In the genomic region with DNA sequence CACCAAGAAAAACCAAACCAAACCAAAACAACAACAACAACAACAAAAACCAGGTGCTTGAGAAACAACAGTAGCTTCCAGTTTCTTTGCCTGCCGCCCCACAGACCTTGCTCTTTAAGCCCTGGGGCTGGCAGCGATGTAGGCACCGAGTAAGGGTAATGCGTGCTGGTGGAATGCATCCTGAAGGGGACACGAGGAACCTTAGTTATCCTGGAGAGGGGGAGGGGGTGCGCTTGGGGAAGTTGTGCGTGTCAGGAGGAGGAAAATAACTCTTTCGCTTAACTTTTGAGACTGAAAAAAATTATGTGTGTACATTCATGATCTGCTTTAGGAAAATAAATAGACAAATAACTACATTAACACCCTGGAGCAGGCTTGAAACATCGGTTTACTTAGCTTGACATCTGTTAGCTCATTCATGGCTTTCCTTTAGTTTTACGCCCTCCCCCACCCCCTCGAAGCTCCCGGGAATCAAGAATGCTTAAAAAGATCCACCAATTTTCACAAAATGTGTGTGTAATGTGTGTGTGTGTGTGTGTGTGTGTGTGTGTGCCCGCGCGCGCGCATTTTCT, we compare ENCODE assay signal across 9 mouse cellular contexts. TPM values are rescaled to one million over a fixed set of nuclear protein-coding genes. Genes with fewer than 3 reads are reported as not detected.
DNase-seq lines count a peak whose midpoint lies in the region; ATAC-seq and TF ChIP-seq lines count a peak whose summit lies in the region.
"Had no signal": no experiment of that assay in that cellular context is flagged by ENCODE, and none has a peak within 500 bp of the region (broad histone marks: within the 10 kb centered on the region; RNA-seq: fewer than 3 reads in every experiment).

No protein-coding gene starts in this region.

- WGBS in forebrain, embryonic 10.5 days: 2% methylated on average over 17 of the region's 17 CpGs
- 7% methylated on average over 17 of the region's 17 CpGs for WGBS in kidney, postnatal 0 days
- 3% methylated on average over 17 of the region's 17 CpGs for WGBS in midbrain, postnatal 0 days

- H3K27me3 ChIP-seq in forebrain, embryonic 10.5 days (ENCODE audit: poor library complexity, severe bottlenecking): peaks cover 73% of the 10 kb centered on the region
- H3K27me3 ChIP-seq in kidney, postnatal 0 days (ENCODE audit: insufficient read depth, low read length): 0 out of 2 replicates have a peak, but pooled peaks cover 7% of the 10 kb centered on the region
- H3K27me3 ChIP-seq in midbrain, postnatal 0 days (ENCODE audit: insufficient read depth, low read length): peaks cover 31% of the 10 kb centered on the region

- H3K27ac ChIP-seq in gastrocnemius, adult 2 months: no peak overlapping the region
- H3K27ac ChIP-seq in forebrain, embryonic 10.5 days: no peak overlapping the region
- H3K27ac ChIP-seq in kidney, postnatal 0 days: no peak overlapping the region
- H3K27ac ChIP-seq in midbrain, postnatal 0 days (ENCODE audit: low read depth, low read length): no peak overlapping the region
- H3K27ac ChIP-seq: macrophage had no signal

- H3K9me3 ChIP-seq in forebrain, embryonic 10.5 days: no peaks in the 10 kb centered on the region
- no peaks in the 10 kb centered on the region for H3K9me3 ChIP-seq in kidney, postnatal 0 days (replicated peaks; ENCODE audit: low read length)
- H3K9me3 ChIP-seq in midbrain, postnatal 0 days (ENCODE audit: low read length): no peaks in the 10 kb centered on the region

- no peak for TF ChIP-seq CTCF in gastrocnemius, adult 2 months (IDR thresholded peaks at IDR 0.05)
- TF ChIP-seq CTCF in kidney, postnatal 0 days (IDR thresholded peaks at IDR 0.05; ENCODE audit: low read depth): no peak
- no peak for TF ChIP-seq CTCF in midbrain, postnatal 0 days (IDR thresholded peaks at IDR 0.05)

- H3K36me3 ChIP-seq in forebrain, embryonic 10.5 days (replicated peaks): no peaks in the 10 kb centered on the region
- no peaks in the 10 kb centered on the region for H3K36me3 ChIP-seq in kidney, postnatal 0 days (ENCODE audit: insufficient read depth, low read length)
- no peaks in the 10 kb centered on the region for H3K36me3 ChIP-seq in midbrain, postnatal 0 days (ENCODE audit: insufficient read depth, low read length)

- H3K4me2 ChIP-seq in kidney, postnatal 0 days (ENCODE audit: low read length): peak overlapping the region; percentile 100
- H3K4me2 ChIP-seq in midbrain, postnatal 0 days (ENCODE audit: low read depth, low read length, poor library complexity, severe bottlenecking): peak overlapping the region; percentile 100

- DNase-seq in gastrocnemius, adult 2 months: no peak
- DNase-seq in gastrocnemius, adult 8-10 months (ENCODE audit: low spot score in 2 of 2): no peak
- peak; percentile 28 for DNase-seq in forebrain, embryonic 10.5 days (ENCODE audit: extremely low spot score, low spot score)
- DNase-seq in kidney, postnatal 0 days (ENCODE audit: low spot score): peak; percentile 15
- DNase-seq in midbrain, postnatal 0 days (ENCODE audit: low spot score): no peak
- no peak for DNase-seq in gastrocnemius, adult 18-20 months (ENCODE audit: low spot score)
- DNase-seq in adrenal gland, postnatal 4 days (ENCODE audit: low spot score in 2 of 2): no peak

- H3K4me3 ChIP-seq in gastrocnemius, adult 2 months: peak overlapping the region; percentile 83
- H3K4me3 ChIP-seq in forebrain, embryonic 10.5 days: peak overlapping the region; percentile 75
- H3K4me3 ChIP-seq in kidney, postnatal 0 days (replicated peaks; ENCODE audit: low read depth, low read length): peak overlapping the region; percentile 75
- peak overlapping the region; percentile 64 for H3K4me3 ChIP-seq in midbrain, postnatal 0 days (ENCODE audit: low read depth, low read length)

- peaks cover 26% of the 10 kb centered on the region for H3K4me1 ChIP-seq in forebrain, embryonic 10.5 days
- H3K4me1 ChIP-seq in kidney, postnatal 0 days (replicated peaks; ENCODE audit: insufficient read depth, low read length): no peaks in the 10 kb centered on the region
- H3K4me1 ChIP-seq in midbrain, postnatal 0 days (ENCODE audit: insufficient read depth, low read length): peaks cover 16% of the 10 kb centered on the region

- H3K9ac ChIP-seq in kidney, postnatal 0 days (ENCODE audit: low read depth, low read length): peak overlapping the region; percentile 71
- H3K9ac ChIP-seq in midbrain, postnatal 0 days (replicated peaks; ENCODE audit: low read length, poor library complexity, severe bottlenecking): no peak overlapping the region

- intact Hi-C loops in gastrocnemius, adult 2 months (cut with DNase I): no loop called here

- ATAC-seq in kidney, postnatal 0 days (replicated peaks; ENCODE audit: low FRiP score, low read depth): no peak
- ATAC-seq in midbrain, postnatal 0 days (ENCODE audit: low FRiP score): no peak
- no peak for ATAC-seq in erythroblast, adult 5-6 weeks (replicated peaks; ENCODE audit: low FRiP score, poor library complexity, severe bottlenecking)

RNA-seq across cellular contexts. Expression of gene Ank3, which starts 1.3 kb away (rescaled TPM):
- 100 to 1,000 TPM in 1 of 2 experiments, 10 to 100 TPM in 1; 97.9 to 110 TPM for total RNA-seq in gastrocnemius, adult 2 months (2021)
- 100 to 1,000 TPM in 1 of 4 experiments, 10 to 100 TPM in 3; 81.4 to 115 (median 89.6) TPM for total RNA-seq in gastrocnemius, adult 8-10 months (2022)
- 18.5 and 24.8 TPM in 2 replicates for polyA plus RNA-seq in forebrain, embryonic 10.5 days (2016; fragmentation: Nextera tagmentation; extraction: Ambion mirVana)
- 48.8 and 52.4 TPM in 2 replicates for polyA plus RNA-seq in kidney, postnatal 0 days (2015; fragmentation: Nextera tagmentation; extraction: Ambion mirVana)
- 253 and 328 TPM in 2 replicates for total RNA-seq in midbrain, postnatal 0 days (2014; rRNA removed)
- 48.7 and 66.6 TPM in 2 replicates for polyA plus RNA-seq in midbrain, postnatal 0 days (2015; fragmentation: Nextera tagmentation; extraction: Ambion mirVana)
- total RNA-seq in gastrocnemius, adult 18-20 months (2021): 10 to 100 TPM; 78.0 to 88.7 TPM
- total RNA-seq in erythroblast, adult 5-6 weeks (2015; ENCODE audit: low replicate concordance): 0.77 TPM in 1 of 2 replicates, not detected in the other
- not detected in 2 replicates for total RNA-seq in erythroblast, adult 5-6 weeks (2017; ENCODE audit: low replicate concordance)
- total RNA-seq in adrenal gland, postnatal 4 days (2021): 10 to 100 TPM; 37.4 to 54.2 TPM
- polyA plus RNA-seq: macrophage had no signal

RNA-seq across cellular contexts. Expression of gene Cdk1, which starts 47.2 kb away (rescaled TPM):
- not detected for total RNA-seq in gastrocnemius, adult 2 months (2021)
- total RNA-seq in gastrocnemius, adult 8-10 months (2022): not detected
- 542 and 548 TPM in 2 replicates for polyA plus RNA-seq in forebrain, embryonic 10.5 days (2016; fragmentation: Nextera tagmentation; extraction: Ambion mirVana)
- polyA plus RNA-seq in kidney, postnatal 0 days (2015; fragmentation: Nextera tagmentation; extraction: Ambion mirVana): 230 and 245 TPM in 2 replicates
- 19.4 and 38.1 TPM in 2 replicates for total RNA-seq in midbrain, postnatal 0 days (2014; rRNA removed)
- polyA plus RNA-seq in midbrain, postnatal 0 days (2015; fragmentation: Nextera tagmentation; extraction: Ambion mirVana): 23.7 and 25.5 TPM in 2 replicates
- total RNA-seq in gastrocnemius, adult 18-20 months (2021): not detected
- total RNA-seq in erythroblast, adult 5-6 weeks (2015; ENCODE audit: low replicate concordance): 21.1 and 35.5 TPM in 2 replicates
- 82.0 and 106 TPM in 2 replicates for total RNA-seq in erythroblast, adult 5-6 weeks (2017; ENCODE audit: low replicate concordance)
- 10 to 100 TPM; 79.6 to 84.1 TPM for total RNA-seq in adrenal gland, postnatal 4 days (2021)

Comparison
In these comparisons a context has a peak if more than half of its experiments do, and no peak if none do; other contexts are left out.
1. DNase-seq: peak in forebrain, embryonic 10.5 days (single experiment) and kidney, postnatal 0 days (single experiment); none in gastrocnemius, adult 2 months (single experiment), gastrocnemius, adult 8-10 months (0 of 2), midbrain, postnatal 0 days (single experiment), gastrocnemius, adult 18-20 months (single experiment) and adrenal gland, postnatal 4 days (0 of 2).
2. RNA of gene Ank3, which starts 1.3 kb away (total RNA-seq): 253 to 328 TPM in midbrain, postnatal 0 days, 97.9 to 110 TPM in gastrocnemius, adult 2 months, 81.4 to 115 TPM in gastrocnemius, adult 8-10 months, 78.0 to 88.7 TPM in gastrocnemius, adult 18-20 months and 37.4 to 54.2 TPM in adrenal gland, postnatal 4 days; 0.77 TPM in erythroblast, adult 5-6 weeks; every median in the first group is over 10 times any median in the second.
3. RNA of gene Cdk1, which starts 47.2 kb away (total RNA-seq): 79.6 to 84.1 TPM in adrenal gland, postnatal 4 days, 21.1 to 106 TPM in erythroblast, adult 5-6 weeks and 19.4 to 38.1 TPM in midbrain, postnatal 0 days; not detected in gastrocnemius, adult 2 months, not detected in gastrocnemius, adult 18-20 months and not detected in gastrocnemius, adult 8-10 months; every median in the first group is over 10 times any median in the second.
4. Peak in every context shown above with its lines, with median percentiles within 50 percentile points of each other: H3K4me3 ChIP-seq.